Mouse (Mus musculus) kidney, adult 2 months (tissue): ENCODE data around the gene Smim11.

Experiments used
- CTCF ChIP-seq: fragments of 200-500 bp; conservative IDR thresholded peaks from 2 replicates; pipeline ENCODE4 v1.5.1; 2011; ENCODE audit warnings: low read depth, mild to moderate bottlenecking, control low read depth, low read length, moderate library complexity, mixed read lengths; ENCODE audit not compliant: insufficient read depth, insufficient read length
- POLR2A ChIP-seq: fragments of 200-500 bp; IDR thresholded peaks from one replicate; pipeline ENCODE4 v1.6.1; 2011; ENCODE audit warnings: low read depth, low read length, control low read depth

- TF ChIP-seq POLR2A: no peak
- TF ChIP-seq CTCF: no peak
These were observed 19.3 kb downstream of the Smim11 start for GRCm38 (mm10) chr16:92320361-92320760.
